Mouse (Mus musculus): ENCODE data around the gene Gm10961. TPM values are rescaled to one million over a fixed set of nuclear protein-coding genes. Genes with fewer than 3 reads are reported as not detected.

Gene Gm10961
- total RNA-seq, 4 experiments from 2014 or later: not detected

GRCm38 (mm10) chr3:107656151-107656550, 25.0 kb downstream of the Gm10961 start:
- DNase-seq (ENCODE audit: low spot score in 2 of 2): no peak

GRCm38 (mm10) chr3:107656888-107657287, 25.8 kb downstream of the Gm10961 start:
- DNase-seq (ENCODE audit: low spot score in 2 of 2): no peak

- no peak for DNase-seq (ENCODE audit: low spot score in 2 of 2)
Observed at GRCm38 (mm10) chr3:107659000-107659399, 27.9 kb downstream of the Gm10961 start.

GRCm38 (mm10) chr3:107664641-107665040, 33.5 kb downstream of the Gm10961 start:
- no peak for DNase-seq (ENCODE audit: low spot score in 2 of 2)

- no peak for DNase-seq (ENCODE audit: low spot score in 2 of 2)
Observed at GRCm38 (mm10) chr3:107667426-107667825, 36.3 kb downstream of the Gm10961 start.

- DNase-seq (ENCODE audit: low spot score in 2 of 2): no peak
Observed at GRCm38 (mm10) chr3:107668786-107669185, 37.7 kb downstream of the Gm10961 start.

GRCm38 (mm10) chr3:107670500-107670899, 39.4 kb downstream of the Gm10961 start:
- no peak for DNase-seq (ENCODE audit: low spot score in 2 of 2)

- no peak for DNase-seq (ENCODE audit: low spot score in 2 of 2)
Observed at GRCm38 (mm10) chr3:107671509-107671908, 40.4 kb downstream of the Gm10961 start.

GRCm38 (mm10) chr3:107680790-107681576, 49.9 kb downstream of the Gm10961 start:
- DNase-seq (ENCODE audit: low spot score in 2 of 2): peak in 1 of 2 experiments; percentile 84

Other genes with a start within 250 kb of the Gm10961 start
- gene Kcnc4, start 171.8 kb upstream of the Gm10961 start, total RNA-seq (2022): 10 to 100 TPM; 59.7 to 66.2 (median 61.6) TPM
- 100 to 1,000 TPM; 328 to 391 (median 344) TPM for gene Slc6a17, start 113.3 kb upstream of the Gm10961 start, total RNA-seq (2022)
- gene Ubl4b, start 76.2 kb upstream of the Gm10961 start, total RNA-seq (2022): under 1 TPM in 1 of 4 experiments, not detected in 3; 0.70 TPM
- 1 to 10 TPM in 2 of 4 experiments, under 1 TPM in 2; 0.53 to 2.4 (median 0.82) TPM for gene Alx3, start 36.3 kb upstream of the Gm10961 start, total RNA-seq (2022)
- gene Strip1, start 372 bp downstream of the Gm10961 start, total RNA-seq (2022): 10 to 100 TPM; 52.3 to 62.6 (median 55.1) TPM
- gene Ahcyl1, start 65.2 kb downstream of the Gm10961 start, total RNA-seq (2022): 100 to 1,000 TPM; 308 to 354 (median 335) TPM
- gene Csf1, start 129.1 kb downstream of the Gm10961 start, total RNA-seq (2022): 10 to 100 TPM; 18.6 to 34.2 (median 26.6) TPM
- not detected for gene Eps8l3, start 245.9 kb downstream of the Gm10961 start, total RNA-seq (2022)

Measured in left cerebral cortex, adult 8-10 months (tissue).